Mouse (Mus musculus): ENCODE measurements around the gene Luzp1.

Gene Luzp1

DNA sequence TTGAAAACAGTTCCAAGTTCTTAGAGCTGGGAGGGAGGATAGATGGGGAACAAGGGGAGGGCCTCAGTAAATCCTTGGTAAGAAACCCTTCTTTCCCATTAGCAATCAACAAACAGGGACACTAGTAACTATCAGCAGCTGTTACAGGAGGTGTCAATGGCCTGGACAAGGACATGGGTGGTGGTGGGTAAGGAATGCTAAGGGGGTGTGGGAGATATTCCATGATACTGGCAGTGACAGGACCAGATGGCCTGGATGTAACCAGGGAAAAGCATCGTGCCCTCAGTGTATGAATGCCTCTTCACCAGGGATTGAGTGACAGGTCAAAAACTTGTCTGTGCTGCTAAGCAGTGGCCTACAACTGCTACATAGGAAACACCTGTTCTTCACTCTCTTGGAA is 83.5 kb downstream of the Luzp1 start:
- no peak for DNase-seq

DNA sequence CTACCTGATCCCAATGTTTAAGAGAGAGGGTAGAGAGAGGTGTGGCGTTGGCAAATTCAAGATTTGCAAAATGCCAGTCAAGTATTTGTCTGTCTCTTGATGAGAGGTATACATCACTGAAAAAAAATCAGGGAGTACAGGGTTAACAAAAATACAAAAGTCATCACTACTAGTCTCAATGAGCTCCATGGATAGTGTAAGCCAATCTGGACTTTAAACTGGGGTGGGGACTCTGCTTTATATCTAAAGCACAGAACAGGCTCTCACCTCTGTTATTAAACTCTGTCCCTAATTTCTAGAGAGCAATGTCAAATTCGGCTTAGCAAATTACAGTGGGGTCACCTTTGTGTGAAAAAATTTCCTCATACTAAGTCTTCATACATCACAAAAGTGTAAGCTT is 88.1 kb downstream of the Luzp1 start:
- DNase-seq, result no peak

- peak; percentile 50 for DNase-seq
Measured at GRCm38 (mm10) chr4:136559690-136560089, 90.1 kb downstream of the Luzp1 start.

- no peak for DNase-seq
Measured at GRCm38 (mm10) chr4:136560270-136560991, 90.9 kb downstream of the Luzp1 start.

DNA sequence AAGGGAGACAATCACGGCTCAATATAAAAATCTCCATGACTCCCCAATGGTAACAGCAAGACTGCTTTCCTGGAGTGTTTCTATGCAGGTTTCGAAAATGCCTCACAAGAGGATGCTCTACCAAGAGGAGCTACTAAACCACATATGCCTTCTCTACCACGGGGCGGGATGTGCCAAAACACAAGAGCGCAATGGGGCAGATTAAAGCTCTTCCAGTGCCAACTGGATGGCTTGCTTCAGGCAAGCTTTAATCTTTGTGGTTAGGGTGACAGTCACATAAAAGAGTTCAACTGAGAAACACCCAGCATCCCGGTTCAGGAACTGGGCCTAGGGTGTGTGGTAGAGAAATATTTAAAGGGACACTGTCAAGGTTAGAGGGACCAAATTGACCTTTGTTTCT is 93.2 kb downstream of the Luzp1 start:
- DNase-seq, result peak; percentile 58

- no peak for DNase-seq
Measured at GRCm38 (mm10) chr4:136568629-136569028, 99.1 kb downstream of the Luzp1 start.

GRCm38 (mm10) chr4:136569998-136570397 is 100.4 kb downstream of the Luzp1 start:
- no peak for DNase-seq

GRCm38 (mm10) chr4:136581885-136582284 is 112.3 kb downstream of the Luzp1 start:
- DNase-seq, result no peak

DNA sequence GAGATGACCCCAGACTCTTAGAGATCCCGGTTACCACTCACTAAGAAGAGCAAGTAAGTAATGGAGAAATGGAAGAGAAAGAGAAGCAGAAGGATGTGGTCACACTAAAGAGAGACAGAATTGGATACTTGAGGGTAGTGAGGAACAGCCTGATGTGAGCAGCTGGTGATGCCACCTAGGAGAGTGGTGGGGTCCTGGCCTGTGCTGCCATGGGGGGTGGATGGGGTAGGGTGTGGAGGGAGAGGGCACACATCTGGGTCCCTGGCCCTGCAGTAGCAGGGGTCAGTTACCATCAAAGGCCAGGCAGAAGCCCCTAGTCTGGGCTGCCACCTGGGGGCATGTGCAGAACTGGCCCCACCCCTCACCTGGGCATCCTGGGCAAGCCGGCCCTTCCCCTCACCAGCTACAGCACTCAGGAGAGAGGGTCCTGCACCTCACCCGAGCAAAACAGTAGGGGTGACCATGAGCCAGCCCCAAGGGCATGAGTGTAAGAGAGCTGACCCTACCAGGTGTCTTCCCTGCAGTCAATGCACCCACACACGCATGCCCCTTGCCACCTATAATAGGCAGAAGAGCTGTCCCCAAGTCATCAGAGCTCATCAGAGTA is 117.8 kb downstream of the Luzp1 start:
- no peak for DNase-seq

- no peak for DNase-seq
Measured at GRCm38 (mm10) chr4:136588003-136588402, 118.4 kb downstream of the Luzp1 start.

DNA sequence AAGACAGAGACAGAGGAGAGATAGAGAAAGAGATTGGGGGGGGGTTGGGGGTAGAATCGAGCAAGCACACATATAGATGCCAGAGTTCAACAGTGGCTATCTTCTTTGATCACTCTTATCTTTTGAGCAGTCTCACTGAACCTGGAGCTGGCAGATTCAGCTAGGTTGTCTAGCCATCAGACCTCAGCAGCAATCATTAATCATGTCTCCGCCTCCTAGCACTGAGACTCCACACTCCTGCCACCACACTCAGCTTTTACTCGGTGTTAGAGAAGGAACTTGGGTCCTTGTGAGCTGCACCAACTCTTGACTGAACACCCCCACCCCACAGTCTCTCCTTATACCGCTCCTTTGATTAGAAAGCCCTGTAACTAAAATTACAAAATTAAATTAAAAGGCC is 122.5 kb downstream of the Luzp1 start:
- no peak for DNase-seq

DNA sequence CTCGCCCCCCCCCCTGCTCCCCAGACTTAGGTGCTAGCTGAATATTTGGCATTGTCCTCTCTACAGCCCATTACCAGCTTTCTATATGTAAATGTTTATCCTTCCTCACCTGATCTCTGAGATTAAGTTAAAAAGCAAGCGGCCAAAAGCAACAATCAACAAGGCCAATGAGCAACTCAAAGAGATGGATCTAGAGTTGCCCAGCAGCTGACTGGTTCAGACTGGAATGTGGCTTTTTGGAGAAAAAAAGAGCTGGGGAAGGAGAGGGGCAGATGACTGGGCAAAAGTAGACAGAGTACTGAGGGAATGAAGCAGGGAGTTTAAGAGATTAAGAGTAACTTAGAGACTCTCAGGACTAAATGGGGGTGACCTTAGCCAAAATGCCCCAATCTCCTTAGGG is 124.4 kb downstream of the Luzp1 start:
- no peak for DNase-seq

GRCm38 (mm10) chr4:136595221-136595620 is 125.7 kb downstream of the Luzp1 start:
- no peak for DNase-seq

DNA sequence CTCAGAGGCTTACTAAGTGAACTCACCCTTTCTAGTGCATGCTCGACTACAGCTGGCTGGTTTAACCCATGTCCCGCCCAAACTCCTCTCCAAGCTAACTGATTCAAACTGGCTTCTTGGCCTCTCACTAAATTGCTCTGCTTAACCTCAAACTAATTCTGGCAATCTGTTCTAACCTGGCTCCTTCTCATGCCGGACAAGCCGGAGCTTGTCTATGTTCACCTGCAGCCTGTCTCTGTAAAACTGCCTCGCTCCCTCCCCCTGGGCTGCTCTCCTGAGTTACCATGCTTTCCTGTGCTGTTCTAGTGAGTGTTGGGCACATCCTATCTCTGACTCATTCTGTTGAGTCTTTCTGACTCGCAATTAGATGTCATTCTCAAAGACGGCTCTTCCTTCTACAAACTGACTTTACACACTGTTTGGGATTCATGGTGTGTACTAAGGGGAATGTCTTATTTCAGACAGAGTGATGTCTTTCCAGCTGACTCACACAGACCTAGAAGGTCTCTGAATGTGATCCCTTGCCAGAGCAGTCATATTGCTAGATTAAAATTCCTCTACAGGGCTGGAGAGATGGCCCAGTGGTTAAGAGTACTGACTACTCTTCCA is 128.8 kb downstream of the Luzp1 start:
- no peak for DNase-seq

DNA sequence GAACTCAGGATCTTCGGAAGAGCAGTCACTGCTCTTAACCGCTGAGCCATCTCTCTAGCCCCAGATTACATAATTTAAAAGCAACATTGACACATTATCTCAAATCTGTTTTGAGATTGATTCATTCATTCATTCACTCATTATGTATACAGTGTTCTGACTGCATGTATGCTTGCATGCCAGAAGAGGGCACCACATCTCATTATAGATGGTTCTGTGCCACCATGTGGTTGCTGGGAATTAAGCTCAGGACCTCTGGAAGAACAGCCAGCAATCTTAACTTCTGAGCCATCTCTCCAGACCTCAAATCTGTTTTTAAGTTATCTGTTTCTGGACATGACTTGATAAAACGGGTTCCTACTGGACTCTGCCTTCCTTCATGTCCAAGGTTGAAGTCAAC is 130.3 kb downstream of the Luzp1 start:
- no peak for DNase-seq

DNA sequence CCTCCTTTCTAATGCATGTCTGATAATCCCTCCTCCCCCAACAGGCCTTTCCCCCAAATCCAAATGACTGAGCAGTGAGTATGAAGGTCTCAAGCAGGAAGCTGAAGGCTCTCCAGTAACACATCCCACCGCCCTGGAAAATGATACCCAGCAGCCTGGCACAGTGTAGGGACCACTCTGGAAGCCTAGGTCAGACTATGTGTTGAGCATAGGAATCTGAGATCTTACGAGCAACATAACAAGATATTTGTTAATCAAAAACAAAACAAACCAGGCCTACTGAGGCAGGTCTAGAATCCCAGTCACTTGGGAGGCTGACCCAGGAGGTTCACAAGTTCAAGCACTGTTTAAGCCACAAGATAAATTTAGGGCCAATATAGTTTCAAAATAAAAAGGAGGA is 131.0 kb downstream of the Luzp1 start:
- DNase-seq, result no peak

GRCm38 (mm10) chr4:136601476-136601875 is 131.9 kb downstream of the Luzp1 start:
- DNase-seq, result peak; percentile 73

GRCm38 (mm10) chr4:136602018-136602554 is 132.5 kb downstream of the Luzp1 start:
- peak; percentile 45 for DNase-seq

DNA sequence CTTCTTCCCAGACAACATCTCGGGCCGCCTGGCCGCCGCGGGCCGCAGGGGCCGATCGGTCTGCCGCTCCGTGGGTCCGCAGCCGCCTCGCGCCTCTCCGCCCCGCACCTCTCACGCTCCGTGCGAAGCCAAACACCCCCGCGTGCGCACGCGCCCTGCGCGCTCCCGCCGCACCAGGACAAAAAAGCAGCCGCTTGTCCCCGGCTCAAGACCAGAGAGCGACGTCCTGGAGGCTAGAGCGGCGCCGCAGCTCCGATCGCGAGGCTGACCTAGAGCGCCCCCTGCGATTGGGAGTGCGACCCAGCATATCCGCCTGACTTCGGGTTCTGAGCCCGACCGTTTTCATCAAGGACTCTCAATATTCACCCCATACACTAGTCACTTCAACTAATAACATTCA is 133.0 kb downstream of the Luzp1 start, which contains the start of gene Kdm1a:
Gene Kdm1a (minus strand): TSS at position 156 of the 400 bp plus-strand sequence.
- peak; percentile 93 for DNase-seq
